Mouse (Mus musculus) hindbrain, postnatal 0 days (tissue): ENCODE data around the gene Pacs2. TPM values are rescaled to one million over a fixed set of nuclear protein-coding genes. Genes with fewer than 3 reads are reported as not detected.
A peak's percentile ranks its signal among the peaks of the same experiment; 100 is the strongest.

Experiments
- ATAC-seq: fragments of 200-750 bp; cut with Nextera tagmentation; 2 replicates; pipeline ENCODE4 v1.8.0; 2017; ENCODE audit warnings: mild to moderate bottlenecking, moderate TSS enrichment, moderate library complexity
- DNase-seq: peaks from one replicate; pipeline ENCODE4 v3.0.0-alpha.2; 2015; ENCODE audit warnings: low spot score
- H3K27ac ChIP-seq: fragments of 300-500 bp; sonication (generic); 2 replicates; pipeline ENCODE4 v1.5.1; 2014; ENCODE audit warnings: mild to moderate bottlenecking
- H3K27me3 ChIP-seq: fragments of 300-500 bp; sonication (generic); 2 replicates; pipeline ENCODE4 v1.6.1; 2014; ENCODE audit warnings: low read length, mixed read lengths; ENCODE audit not compliant: insufficient read depth
- H3K36me3 ChIP-seq: fragments of 300-500 bp; sonication (generic); 2 replicates; pipeline ENCODE4 v1.6.1; 2014; ENCODE audit warnings: low read length, mixed read lengths; ENCODE audit not compliant: insufficient read depth
- H3K4me1 ChIP-seq: fragments of 300-500 bp; sonication (generic); 2 replicates; pipeline ENCODE4 v1.6.1; 2014; ENCODE audit warnings: antibody characterized with exemption, low read length, mixed read lengths; ENCODE audit not compliant: insufficient read depth
- H3K4me2 ChIP-seq: fragments of 300-500 bp; sonication (generic); 2 replicates; pipeline ENCODE4 v1.6.1; 2014; ENCODE audit warnings: low read depth, mild to moderate bottlenecking, low read length, moderate library complexity, mixed read lengths
- H3K4me3 ChIP-seq: fragments of 300-500 bp; sonication (generic); 2 replicates; pipeline ENCODE4 v1.5.1; 2014; ENCODE audit warnings: low read length
- H3K9ac ChIP-seq: fragments of 300-500 bp; sonication (generic); replicated peaks from 2 replicates; pipeline ENCODE4 v1.6.1; 2014; ENCODE audit warnings: mild to moderate bottlenecking, low read length, moderate library complexity, mixed read lengths
- H3K9me3 ChIP-seq: fragments of 300-500 bp; sonication (generic); 2 replicates; pipeline ENCODE4 v1.6.1; 2016; ENCODE audit warnings: low read length, mixed read lengths
- CTCF ChIP-seq: IDR thresholded peaks from 2 replicates; pipeline ENCODE4 v1.5.1; 2016; ENCODE audit warnings: antibody characterized with exemption, control low read depth, low read depth
- WGBS: fragments of 180-500 bp; shearing (Covaris S2); extraction: QIAGEN DNeasy Blood & Tissue Kit; methylation state at CpG from one replicate; pipeline ENCODE4 v1.1.7; 2014; 5-methylcytosine and 5-hydroxymethylcytosine counted together
- polyA plus RNA-seq: library from polyadenylated mRNA; unstranded; fragments of >200 nt; fragmentation: Nextera tagmentation; extraction: Ambion mirVana; gene quantifications from 2 replicates; pipeline ENCODE4 v1.2.1, GENCODE M21; 2015
- total RNA-seq: library from RNA; depleted of rRNA; stranded (reverse); fragments of >200 nt; gene quantifications from 2 replicates; pipeline ENCODE4 v1.2.3, GENCODE M21; 2014

Pacs2 gene
- total and polyA plus RNA-seq, 2 experiments from 2014 or later: 20.3 to 111 TPM

DNA sequence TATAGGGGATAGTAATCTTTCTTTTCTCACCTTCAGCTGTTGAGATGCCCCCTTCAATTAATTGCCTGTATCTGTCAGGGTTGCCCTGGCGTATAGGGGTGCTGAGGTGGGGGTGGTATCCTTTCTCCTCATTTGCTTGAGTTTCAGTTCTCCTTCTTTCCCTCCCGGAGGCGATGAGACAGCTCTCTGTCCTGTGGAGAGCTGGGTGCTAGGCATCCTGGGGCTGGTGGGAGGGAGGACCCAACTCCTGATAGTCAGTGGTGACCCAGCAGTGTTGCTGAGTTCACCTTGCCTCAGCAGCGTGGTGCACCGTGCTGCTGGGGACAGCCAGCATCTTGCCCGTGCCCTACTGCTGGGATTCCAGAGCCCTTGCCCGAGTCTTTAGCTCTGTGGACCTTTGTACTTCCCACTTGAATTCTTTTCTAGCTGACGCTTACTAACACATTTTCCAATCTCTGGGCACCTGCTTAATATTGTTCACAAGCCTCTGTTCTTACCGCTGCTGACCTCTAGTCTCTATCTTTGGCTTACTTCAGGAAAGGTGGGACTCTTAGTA is 3.2 kb downstream of the Pacs2 start:
- Histone ChIP-seq H3K27me3 (no peaks in the 10 kb centered on the region), H3K4me2 (no peak overlapping the region; the same call in 1 of the 2 replicates), H3K36me3 (peaks cover 6% of the 10 kb centered on the region; the same call in 1 of the 2 replicates), H3K4me3 (no peak overlapping the region), H3K9me3 (no peaks in the 10 kb centered on the region), H3K9ac (no peak overlapping the region), H3K27ac (no peak overlapping the region), H3K4me1 (peaks cover 29% of the 10 kb centered on the region)
- WGBS: 73% methylated on average over 9 of the region's 9 CpGs
- no peak for TF ChIP-seq CTCF
- DNase-seq (no peak), ATAC-seq (no peak)

DNA sequence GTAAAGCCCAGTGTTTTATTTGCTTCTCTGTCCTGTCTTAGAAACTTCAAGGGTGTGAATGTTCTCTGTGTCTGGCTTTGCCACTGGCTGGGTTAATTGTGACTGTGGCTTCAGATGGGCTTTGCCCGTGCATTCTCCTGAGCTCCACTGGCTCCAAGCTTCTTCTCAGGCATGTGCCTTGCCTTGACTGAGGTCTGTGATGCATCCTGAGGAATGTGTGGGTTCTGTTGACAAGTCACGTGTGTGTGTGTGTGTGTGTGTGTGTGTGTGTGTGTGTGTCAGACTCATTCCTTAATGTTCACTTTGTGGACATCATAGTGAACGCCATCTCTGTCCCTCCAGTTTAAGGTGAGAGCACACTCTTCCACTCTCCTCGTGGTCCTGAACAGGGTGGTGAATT is 4.5 kb downstream of the Pacs2 start:
- Histone ChIP-seq H3K4me2 (no peak overlapping the region), H3K4me1 (peaks cover 18% of the 10 kb centered on the region), H3K27ac (no peak overlapping the region), H3K9me3 (no peaks in the 10 kb centered on the region), H3K9ac (no peak overlapping the region), H3K36me3 (peaks cover 6% of the 10 kb centered on the region; the same call in 1 of the 2 replicates), H3K27me3 (no peaks in the 10 kb centered on the region), H3K4me3 (no peak overlapping the region)
- TF ChIP-seq CTCF: no peak
- no peak for ATAC-seq
- DNase-seq: no peak
- WGBS: 81% methylated on average over 4 of the region's 4 CpGs

DNA sequence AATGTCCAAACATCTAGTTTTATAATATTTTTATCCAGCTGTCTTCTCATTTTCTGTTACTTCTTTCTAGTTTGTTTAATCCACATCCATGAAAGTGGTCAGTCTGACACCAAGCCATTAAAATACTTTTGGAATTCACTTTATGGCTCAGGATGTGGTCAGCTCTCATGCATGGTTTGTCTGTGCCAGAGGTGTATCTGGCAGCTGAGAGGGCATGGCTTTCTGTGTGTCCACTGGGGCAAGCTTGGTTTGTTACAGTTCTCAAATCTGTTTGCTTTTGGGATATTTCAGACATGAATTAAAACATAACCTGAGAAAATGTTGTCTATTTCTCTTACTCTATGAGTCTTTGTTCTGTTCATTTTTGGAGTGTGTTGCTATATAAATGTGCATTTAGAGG is 7.2 kb downstream of the Pacs2 start:
- H3K9ac ChIP-seq: no peak overlapping the region
- H3K4me1 ChIP-seq: peaks cover 5% of the 10 kb centered on the region
- TF ChIP-seq CTCF: no peak
- H3K9me3 ChIP-seq: no peaks in the 10 kb centered on the region
- H3K27ac ChIP-seq: no peak overlapping the region
- H3K4me3 ChIP-seq: no peak overlapping the region
- peaks cover 11% of the 10 kb centered on the region; the same call in 1 of the 2 replicates for H3K36me3 ChIP-seq
- DNase-seq (no peak), ATAC-seq (no peak)
- H3K27me3 ChIP-seq: no peaks in the 10 kb centered on the region
- no peak overlapping the region for H3K4me2 ChIP-seq

DNA sequence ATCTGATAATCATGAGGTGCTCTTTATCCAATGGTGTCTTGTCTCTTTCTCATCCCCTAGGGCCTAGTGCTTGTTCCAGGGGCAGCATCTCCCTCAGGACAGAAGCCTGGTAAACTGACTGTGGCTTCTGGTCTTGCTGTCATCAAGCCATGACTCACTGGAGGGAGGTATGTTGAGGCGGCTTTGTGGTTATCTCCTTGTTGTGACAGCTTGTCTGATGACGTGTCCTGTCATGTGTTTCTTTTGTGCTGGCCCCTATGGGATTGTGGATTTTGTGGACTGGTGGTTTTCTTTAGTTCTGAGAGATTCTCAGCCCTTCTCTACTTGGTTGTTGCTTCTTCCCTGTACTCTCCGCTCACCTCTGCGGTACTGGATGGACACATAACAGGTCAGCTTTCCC is 8.8 kb downstream of the Pacs2 start:
- no peaks in the 10 kb centered on the region for H3K27me3 ChIP-seq
- H3K36me3 ChIP-seq: peaks cover 11% of the 10 kb centered on the region; the same call in 1 of the 2 replicates
- H3K4me2 ChIP-seq: no peak overlapping the region
- H3K9me3 ChIP-seq: no peaks in the 10 kb centered on the region
- no peak overlapping the region for H3K4me3 ChIP-seq
- DNase-seq (no peak), ATAC-seq (no peak)
- peaks cover 3% of the 10 kb centered on the region for H3K4me1 ChIP-seq
- H3K27ac ChIP-seq: no peak overlapping the region
- no peak overlapping the region for H3K9ac ChIP-seq
- TF ChIP-seq CTCF: no peak
- 80% methylated on average over 4 of the region's 4 CpGs for WGBS

DNA sequence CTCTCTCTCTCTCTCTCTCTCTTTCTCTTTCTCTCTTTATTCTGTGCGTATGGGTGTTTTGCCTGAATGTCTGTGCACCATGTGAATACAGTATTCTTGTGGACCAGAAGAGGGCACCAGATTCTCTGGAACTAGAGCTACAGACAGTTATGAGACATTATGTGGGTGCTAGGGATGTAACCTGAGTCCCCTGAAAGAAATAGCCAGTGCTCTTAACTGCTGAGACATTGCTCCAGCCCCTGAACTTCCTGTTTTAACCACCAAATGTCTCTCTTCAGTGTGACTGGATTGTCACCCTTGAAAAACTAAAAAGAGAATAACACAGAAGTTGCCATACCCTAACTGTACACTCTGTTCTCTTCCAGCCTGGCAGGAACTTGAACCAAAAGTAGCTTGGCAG is 12.2 kb downstream of the Pacs2 start:
- peaks cover 5% of the 10 kb centered on the region; the same call in 1 of the 2 replicates for H3K36me3 ChIP-seq
- DNase-seq (no peak), ATAC-seq (no peak)
- H3K9me3 ChIP-seq: no peaks in the 10 kb centered on the region
- H3K4me1 ChIP-seq: peaks cover 6% of the 10 kb centered on the region
- no peak overlapping the region for H3K4me3 ChIP-seq
- H3K4me2 ChIP-seq: no peak overlapping the region
- no peak for TF ChIP-seq CTCF
- H3K9ac ChIP-seq: no peak overlapping the region
- no peaks in the 10 kb centered on the region for H3K27me3 ChIP-seq
- H3K27ac ChIP-seq: no peak overlapping the region
- 93% methylated on average over 1 of the region's 1 CpGs for WGBS

DNA sequence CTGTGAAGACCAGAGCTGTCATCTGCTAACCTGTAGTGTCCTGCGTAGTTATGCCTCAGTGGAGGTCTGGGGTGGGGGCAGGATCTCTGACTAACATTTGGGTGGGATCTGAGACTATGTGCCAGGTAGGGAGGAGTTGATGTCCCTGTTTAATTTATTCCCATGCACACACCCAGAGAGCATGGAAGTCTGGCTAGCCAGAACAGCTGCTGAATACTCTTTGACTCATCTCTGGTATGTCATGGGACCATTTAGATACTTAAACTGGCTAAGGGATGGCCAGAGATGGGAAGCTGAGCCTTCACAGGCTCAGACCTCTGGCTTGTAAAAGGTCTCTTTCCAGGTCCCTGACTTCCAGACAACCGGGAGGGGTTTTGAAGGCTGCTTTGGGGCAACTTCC is 13.2 kb downstream of the Pacs2 start:
- no peak for ATAC-seq
- H3K9me3 ChIP-seq: no peaks in the 10 kb centered on the region

DNA sequence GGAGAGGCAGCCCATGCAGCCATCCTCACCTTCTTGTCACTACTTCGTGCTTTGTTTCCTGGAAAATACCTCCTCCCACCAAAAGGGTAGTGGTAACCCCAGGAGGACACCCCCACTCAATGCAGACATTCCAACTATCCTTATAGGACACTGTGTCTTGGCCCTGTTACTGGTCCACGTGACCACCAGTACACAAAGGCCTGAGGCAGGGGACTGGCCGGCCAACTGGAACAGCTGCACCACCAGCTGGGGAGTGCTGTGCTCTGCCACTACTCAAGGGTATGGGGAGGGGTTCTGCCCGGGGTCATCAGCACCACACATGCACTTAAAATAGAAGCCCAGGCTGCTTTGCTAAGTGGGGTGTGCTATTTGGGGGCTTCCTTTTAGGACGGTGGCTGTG is 13.8 kb downstream of the Pacs2 start:
- DNase-seq: peak; percentile 57
- H3K27ac ChIP-seq: peak overlapping the region; percentile 48; the same call in 1 of the 2 replicates
- peaks cover 6% of the 10 kb centered on the region for H3K4me1 ChIP-seq
- no peak for TF ChIP-seq CTCF
- H3K4me2 ChIP-seq: no peak overlapping the region
- H3K9ac ChIP-seq: no peak overlapping the region
- 22% methylated on average over 5 of the region's 5 CpGs for WGBS
- H3K4me3 ChIP-seq: no peak overlapping the region
- peak; percentile 46 for ATAC-seq
- H3K27me3 ChIP-seq: no peaks in the 10 kb centered on the region
- H3K36me3 ChIP-seq: peaks cover 5% of the 10 kb centered on the region; the same call in 1 of the 2 replicates
- H3K9me3 ChIP-seq: no peaks in the 10 kb centered on the region

More for the DNA sequence above, 13.2 kb downstream of the Pacs2 start:
- no peak overlapping the region for H3K4me3 ChIP-seq
- no peak for DNase-seq
- WGBS: 80% methylated on average over 2 of the region's 2 CpGs
- H3K4me2 ChIP-seq: no peak overlapping the region
- no peaks in the 10 kb centered on the region for H3K27me3 ChIP-seq
- peaks cover 6% of the 10 kb centered on the region for H3K4me1 ChIP-seq
- H3K9ac ChIP-seq: no peak overlapping the region
- no peak overlapping the region for H3K27ac ChIP-seq
- peaks cover 5% of the 10 kb centered on the region; the same call in 1 of the 2 replicates for H3K36me3 ChIP-seq
- no peak for TF ChIP-seq CTCF
